Mouse (Mus musculus) cerebellum, adult 8-10 months (tissue): ENCODE measurements around the gene Tubg2.

ENCODE experiments used
- DNase-seq: peaks from one replicate; pipeline ENCODE4 v3.0.0; 2022

Tubg2 gene

GRCm38 (mm10) chr11:101199555-101199954 is 43.8 kb downstream of the Tubg2 start:
- DNase-seq, result no peak

- peak; percentile 76 for DNase-seq
Measured at GRCm38 (mm10) chr11:101200986-101201385, 45.3 kb downstream of the Tubg2 start.
